Mouse (Mus musculus): ENCODE measurements around the gene Zfp697.

Zfp697 gene

DNA sequence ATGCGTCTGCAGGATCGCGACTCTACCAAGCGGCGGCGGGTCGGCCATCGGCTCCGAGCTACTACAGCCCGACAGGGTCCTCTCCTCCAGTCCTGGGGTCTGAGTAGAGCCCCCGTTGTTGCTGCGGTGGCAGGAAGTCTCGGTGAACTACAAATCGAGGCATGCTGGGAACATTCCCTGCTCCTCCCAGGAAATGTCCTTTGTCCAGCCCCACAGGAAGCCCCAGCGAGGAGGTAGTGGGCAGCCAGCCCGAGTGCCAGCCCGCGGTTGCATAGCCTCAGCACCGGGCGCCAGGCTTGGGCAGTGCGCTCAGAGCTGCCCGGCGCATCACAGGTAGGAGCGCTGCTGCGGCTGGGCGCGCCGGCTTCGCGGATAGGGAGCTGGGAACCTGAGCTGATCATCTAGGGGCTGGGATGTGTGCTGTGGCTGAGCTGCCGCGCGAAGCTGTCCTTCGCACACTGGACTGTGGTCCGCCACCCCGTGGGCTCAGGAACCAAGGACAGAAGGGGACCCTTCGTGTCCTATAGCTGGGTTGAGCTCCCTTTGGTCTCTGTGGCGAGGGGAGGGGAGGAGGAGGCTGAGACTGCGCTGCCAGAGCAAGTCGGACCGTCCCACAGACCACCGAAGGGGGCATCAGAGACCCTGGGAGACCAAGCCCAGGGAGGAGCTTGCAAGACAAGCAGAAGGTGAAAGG lies at the start of gene Zfp697:
Gene Zfp697 (plus strand): TSS at position 216 of the 694 bp plus-strand sequence.
- DNase-seq (ENCODE audit: low read depth, low spot score) = peak; percentile 65

DNA sequence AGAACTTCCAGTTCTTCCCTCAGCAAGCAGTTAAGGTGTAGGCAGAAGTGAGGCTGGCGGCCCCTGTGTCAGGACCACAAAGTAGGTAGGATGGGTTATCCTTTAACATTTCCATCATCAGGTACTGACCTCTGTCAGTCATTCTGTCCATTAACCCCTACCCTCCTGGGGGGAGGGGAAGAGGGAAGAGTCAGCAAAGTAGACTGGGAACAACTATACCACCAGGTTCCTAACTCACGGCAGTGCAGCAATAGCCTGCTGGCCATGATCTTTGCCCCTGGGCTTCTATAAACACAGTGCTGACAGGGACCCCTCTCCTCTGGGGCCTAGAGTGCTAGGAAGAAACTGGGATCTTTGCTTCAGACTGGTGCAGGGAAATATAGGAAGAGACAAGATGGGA lies 48.3 kb upstream of the Zfp697 start:
- no peak for DNase-seq (ENCODE audit: low read depth, low spot score)

DNA sequence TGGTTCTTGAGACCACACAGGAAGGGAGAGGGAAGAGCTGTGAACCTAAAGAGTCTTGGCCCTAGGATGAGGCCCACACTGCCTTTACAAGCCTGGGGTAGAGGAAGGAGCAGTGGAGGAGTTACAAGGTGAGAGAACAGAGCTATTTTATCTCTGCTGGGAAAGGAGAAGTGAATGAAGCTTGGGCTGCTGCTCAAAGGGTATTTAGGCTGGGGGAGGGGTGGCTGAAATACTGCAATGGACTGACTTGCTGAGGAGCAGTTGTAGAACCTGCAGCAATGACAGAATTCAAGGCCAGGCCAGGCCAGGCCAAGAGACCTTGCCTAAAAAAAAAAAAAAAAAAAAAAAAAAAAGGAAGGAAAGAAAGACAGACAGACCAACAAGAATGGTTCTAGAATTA lies 46.9 kb upstream of the Zfp697 start:
- DNase-seq (ENCODE audit: low read depth, low spot score) = no peak

DNA sequence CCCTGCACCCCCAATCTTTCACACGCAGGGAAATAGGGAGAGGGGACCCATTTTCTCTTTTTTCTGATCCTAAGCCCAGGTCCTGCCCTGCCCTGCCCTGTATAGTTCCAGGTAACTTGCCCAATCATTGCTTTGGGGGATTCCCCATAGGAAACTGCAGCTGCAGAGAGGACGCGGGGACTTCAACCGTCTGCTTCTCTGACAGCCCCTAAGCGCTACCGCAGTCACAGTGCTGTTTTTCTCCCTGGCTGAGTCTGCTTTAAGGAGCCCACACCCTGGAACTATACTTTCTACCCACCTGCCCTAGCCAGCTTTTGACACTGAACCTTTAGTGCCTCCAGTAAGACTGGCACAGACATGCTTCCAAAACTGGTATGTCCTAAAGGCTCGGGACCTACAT lies 46.4 kb upstream of the Zfp697 start:
- DNase-seq (ENCODE audit: low read depth, low spot score) = no peak

DNA sequence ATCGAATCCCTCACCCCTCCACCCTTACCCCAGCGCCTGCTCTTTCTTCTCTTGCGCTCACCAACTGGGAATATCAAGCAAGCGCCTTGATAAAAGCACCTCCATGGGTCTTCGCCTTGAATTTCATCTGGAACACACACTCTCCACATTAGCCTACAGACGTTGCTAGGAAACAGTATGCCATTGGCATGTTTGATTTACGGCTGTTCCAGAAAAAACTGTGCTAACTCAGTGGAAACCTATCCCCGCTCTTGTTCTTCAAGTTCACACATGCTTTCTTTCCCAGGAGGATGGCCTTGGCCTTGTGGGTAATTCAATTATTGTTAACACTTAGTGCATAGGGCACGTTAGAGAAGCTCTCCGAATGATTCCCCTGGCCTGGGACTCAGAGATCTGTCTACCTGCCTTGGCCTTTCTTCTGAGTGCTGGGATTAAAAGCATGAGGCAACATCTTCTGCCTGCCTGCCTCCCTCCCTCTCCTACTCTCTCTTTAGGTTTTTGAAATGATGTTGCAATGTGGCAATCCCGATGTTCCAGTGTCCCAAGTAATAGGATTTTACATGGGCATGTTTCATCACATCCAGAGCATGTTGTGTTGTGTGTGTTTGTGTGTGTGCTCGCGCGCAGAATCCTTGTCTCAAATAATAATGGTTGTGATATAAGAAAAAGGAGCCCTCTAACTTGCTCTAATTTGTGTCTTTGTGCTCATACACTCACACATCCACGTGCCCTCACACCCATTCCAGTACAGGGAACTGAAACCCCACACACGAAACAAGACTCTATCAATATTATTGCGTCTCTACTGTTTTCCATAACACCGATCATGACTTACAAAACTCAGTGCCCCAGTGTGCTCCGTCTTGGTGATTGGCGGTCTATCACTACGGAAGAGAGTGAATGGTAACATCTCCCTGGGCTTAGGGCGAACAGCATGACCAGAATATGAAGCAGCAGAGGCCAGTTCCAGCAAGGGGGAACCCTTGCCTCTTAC lies 45.3 kb upstream of the Zfp697 start:
- no peak for DNase-seq (ENCODE audit: low read depth, low spot score)

DNA sequence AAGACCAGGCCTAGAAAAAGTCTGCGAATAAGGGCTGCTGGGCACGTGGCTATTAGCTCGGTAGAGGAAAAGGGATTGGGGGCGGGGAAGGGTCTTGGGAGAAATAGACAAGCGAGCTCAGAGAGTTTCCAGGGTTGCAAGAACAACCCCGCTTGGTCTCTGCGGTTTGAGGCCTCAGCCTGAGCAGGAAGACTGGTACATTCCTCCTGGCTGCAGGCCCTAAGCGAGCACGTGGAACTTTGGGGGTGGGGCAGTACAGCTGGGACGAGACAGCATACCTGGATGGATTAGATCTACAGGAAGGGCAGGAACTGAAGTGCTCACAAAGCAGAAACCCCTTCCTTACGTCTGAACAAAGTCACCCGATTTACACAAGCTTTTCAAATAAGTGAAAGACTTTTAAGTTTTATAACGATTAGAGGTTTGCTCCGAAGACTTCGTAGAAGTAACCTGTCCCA lies 43.6 kb upstream of the Zfp697 start:
- peak; percentile 71 for DNase-seq (ENCODE audit: low read depth, low spot score)

DNA sequence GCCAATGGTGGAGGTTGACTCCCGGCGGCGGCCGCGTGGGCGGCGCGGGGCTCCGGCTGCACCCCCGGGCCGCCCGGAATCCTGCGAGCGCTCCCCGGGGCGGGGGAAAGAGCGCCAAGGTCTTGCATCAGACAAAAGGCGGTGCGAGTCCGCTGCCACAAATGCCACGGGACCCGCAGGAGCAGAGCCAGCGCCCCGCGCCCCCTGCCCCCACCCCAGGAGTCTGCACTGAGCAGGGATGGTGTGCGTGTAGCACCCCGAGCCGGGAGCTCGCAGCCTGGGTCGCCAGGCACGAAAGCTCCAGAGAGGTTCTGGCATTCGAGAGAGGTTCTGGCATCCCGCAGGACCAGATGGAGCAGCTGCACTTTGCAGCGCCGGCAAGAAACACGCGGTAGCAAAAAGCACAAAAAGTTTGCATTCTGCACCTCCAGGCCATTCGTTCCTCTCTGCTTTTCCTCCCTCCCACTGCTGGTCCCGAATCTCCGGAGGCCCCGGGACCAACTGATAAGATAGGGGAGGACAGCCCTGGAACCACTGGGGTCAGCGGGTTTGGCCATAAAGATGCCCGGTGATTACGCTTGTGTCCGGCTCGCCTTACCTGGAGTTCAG lies 43.1 kb upstream of the Zfp697 start:
- DNase-seq (ENCODE audit: low read depth, low spot score) = peak; percentile 14

DNA sequence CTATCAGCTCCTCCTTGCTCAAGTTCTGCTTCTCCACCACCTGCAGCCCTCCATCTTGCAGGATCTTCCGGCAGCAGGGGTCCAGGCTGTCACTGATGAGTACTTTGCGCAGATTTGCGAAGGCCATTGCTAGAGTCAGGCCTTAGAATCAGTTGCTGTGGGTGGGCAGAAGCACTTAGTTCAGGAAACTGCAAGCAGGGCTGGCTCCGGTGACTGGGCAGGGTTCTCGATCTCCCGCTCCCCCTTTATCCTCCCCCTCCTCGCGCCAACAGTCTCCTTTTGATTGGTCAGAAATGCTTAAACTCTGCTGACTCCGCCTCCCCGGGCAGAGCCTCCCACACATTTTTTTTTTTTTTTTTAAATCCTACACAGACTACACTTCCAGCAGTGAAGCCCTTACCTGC lies 42.6 kb upstream of the Zfp697 start, which contains the start of gene Phgdh:
Gene Phgdh (minus strand): TSS at position 285 of the 404 bp plus-strand sequence.
- peak; percentile 91 for DNase-seq (ENCODE audit: low read depth, low spot score)

DNA sequence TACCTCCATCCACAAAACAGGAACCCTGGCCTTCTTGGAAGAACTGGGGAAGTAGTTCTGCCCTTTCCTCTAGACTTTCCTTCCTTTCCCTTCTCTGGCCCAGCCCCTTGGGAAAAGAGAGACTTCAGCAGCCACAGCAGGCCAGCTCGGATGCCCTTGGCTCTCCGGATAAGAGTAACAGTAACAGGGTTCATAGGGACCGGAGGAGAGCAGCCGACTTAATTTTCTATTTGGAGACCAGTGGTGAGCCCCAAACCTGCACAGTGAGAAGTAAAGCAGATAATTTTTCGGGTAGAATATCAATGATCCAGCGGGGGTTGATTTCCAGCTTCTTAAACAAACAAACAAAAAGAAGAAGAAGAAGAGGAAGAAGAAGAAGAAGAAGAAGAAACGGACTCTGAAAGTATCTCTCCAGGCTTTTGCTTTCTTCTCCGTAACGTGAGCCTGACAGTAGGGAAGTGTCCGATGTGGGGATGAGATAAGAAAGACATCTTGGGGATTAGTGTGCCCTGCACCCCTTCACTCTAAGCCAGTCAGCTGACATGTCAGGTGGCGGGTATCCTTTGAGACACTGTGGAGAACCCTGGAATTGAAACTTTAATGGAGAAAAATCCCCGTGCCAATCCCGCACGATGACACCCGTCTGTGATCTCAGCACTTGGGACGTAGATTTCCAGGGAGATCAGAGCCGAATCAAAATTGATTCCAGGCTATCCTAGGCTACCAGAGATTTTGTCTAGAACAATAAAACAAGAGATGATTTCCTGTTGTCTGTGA lies 41.3 kb upstream of the Zfp697 start:
- DNase-seq (ENCODE audit: low read depth, low spot score) = no peak

DNA sequence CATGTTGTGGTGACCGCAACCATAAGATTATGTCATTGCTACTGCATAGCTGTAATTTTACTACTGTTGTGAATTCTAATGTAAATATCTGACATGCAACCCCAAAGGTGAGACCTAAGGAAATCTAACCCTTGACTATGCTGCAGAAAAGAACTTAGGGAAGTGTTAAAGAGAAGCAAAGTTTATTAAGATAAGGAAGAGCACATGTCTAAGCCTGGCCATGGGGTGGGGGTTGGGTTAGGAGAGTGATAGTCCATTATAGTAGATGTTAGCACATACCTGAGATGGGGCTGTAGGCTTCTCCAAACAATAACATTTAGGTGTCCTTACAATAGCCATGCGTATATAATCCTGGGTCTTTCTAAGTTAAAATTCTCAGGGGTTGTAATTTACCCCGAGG lies 39.0 kb upstream of the Zfp697 start:
- DNase-seq (ENCODE audit: low read depth, low spot score) = no peak

DNA sequence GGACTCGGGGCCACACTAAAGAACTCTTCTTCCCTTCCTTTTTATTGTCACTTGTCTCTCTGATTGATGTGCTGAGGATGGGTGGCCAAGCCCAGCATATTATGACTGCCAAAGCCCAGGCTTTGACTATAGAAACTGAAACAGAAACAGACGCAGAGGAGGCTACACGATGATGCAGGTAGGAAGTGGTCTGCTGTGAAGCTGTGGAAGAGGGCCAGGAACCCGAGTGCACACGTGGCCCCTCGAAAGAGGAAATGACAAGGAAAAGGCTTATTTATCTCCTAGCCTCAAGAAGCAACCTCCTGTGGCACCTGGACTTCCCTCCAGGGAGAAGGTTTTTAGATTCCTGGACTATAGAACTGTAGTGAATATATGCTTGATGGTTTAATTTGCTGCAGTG lies 34.2 kb upstream of the Zfp697 start:
- no peak for DNase-seq (ENCODE audit: low read depth, low spot score)

DNA sequence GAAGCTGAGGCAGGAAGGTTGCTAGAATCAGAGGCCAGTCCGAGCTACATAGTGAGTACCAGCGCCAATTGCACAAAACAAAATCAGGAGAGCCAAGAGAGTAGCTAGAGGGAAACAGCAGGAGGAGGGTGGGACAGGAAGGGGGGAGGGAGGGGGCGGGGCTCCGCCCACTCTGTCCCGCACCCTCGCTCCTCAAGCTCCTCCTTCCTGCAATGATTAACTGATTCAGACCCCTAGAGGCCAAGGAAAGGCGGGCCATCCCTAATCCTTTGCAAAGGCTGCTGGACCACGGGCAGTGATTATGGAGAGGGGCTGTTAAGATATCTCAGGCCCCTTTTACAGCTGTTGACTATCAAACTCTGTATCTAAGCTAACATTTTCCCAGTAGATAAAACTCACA lies 33.6 kb upstream of the Zfp697 start:
- peak; percentile 84 for DNase-seq (ENCODE audit: low read depth, low spot score)

DNA sequence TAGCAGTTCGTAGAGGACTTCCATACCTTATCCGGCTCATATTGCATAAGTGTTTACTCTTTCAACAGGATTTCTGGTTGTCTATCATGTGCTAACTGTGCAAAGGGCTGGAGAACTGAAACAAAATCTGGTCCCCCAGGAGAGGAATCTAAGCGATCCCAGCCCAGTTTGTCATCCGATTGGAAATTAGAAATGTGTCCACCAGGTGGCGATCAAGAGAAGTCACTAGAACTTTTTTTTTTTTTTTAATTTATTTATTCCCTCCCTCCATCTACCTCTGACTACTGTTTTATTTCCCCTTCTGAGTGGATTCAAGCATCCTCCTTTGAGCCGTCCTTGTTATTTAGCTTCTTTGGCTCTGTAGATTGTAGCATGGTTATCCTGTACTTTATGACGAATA lies 28.4 kb upstream of the Zfp697 start:
- peak; percentile 52 for DNase-seq (ENCODE audit: low read depth, low spot score)

DNA sequence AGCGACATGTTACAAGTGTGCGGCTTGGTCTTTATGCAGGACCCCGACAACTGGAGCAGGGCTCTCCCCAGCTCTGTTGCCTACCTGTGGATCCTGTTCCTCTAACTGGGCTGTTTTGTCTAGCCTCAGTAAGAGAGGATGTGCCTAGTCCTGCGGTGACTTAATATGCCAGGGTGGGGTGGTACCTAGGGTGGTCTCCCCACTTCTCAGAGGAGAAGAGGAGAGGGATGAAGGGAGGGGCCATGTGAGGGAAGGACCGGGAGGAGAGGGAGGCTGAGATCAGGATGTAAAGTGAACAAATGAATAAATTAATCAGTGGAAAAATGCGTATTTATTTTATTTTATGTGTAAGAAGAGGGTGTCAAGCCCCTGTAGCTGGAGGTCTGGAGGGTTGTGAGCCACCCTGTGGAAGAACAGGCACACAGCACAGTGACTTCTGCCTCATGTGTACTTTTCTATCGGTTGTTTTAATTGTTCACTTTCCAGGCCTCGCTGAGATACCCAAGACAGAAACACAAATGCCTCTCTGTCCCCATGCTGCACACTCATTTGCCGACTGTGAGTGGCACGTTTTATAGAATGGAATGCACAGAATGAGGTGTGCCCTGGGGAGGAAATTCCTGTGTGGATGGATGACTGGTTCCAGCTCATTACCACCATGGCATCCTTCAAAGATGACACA lies 26.8 kb upstream of the Zfp697 start:
- no peak for DNase-seq (ENCODE audit: low read depth, low spot score)

DNA sequence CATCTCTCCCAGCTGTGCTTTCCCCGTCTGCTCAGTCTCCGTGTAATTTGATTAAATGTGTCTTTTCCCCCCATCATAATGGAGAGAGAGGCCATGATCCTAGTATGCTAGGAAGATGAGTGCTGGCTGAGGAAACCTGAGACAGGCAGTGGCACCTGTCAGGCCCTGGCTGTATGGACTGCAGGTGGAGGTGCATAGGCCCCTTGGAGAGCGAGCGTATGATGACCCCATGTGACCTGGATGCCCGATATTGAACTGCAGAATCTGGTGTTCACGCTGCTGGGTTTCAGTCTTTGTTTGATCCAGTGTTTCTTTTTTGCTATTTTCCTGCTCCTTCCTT lies 26.3 kb upstream of the Zfp697 start:
- no peak for DNase-seq (ENCODE audit: low read depth, low spot score)

DNA sequence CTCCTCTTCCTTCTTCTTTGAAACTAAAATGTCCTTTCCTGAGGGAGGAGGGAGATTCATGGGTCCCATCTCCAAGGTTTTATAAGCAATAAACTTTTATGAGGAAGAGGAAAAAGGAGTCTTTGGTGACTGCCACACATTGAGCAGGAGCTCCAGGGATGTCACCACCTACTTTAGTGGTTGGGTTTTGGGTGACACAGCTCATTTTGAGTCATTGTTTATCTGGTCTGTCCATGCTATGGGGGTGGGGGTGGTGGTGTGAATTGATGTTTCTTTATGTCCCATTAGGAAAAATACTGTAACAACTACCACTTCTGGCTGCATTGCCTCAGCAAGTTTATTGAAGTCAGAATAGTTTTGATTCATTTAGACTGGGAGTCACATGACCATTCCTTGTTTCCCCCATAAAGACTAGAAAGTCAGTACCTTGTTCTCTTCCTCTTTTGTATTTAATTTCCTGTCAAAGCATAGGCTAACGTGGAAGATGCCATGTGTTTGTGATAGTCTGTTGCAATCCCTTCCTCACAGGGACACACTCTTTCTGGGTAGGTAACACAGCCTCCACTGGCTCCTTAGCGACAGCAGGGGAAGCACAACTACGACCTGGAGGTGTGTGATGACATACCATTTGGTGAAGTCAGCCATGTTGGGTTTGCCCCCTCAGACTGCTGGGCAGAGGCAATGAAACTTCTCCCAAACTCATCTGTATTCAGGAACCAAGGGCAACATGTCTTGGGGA lies 25.5 kb upstream of the Zfp697 start:
- no peak for DNase-seq (ENCODE audit: low read depth, low spot score)

DNA sequence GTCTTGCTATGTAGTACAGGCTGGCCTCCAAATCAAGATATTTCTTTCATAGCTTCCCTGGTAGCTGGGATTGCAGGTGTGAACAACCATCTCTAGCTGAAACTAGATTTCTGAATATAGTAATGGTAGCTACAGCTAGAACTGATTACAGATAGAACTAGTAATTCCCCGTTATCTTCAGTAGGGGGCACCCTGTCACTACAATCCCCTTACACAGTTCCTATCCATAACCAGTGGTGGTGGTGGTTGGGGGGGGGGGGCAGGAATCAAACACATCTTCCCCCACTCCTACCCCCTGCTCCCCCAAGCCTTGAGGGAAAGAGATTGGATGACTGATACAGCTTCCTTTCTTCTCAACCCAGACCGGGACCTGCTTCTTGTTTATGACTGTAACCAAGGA lies 19.5 kb upstream of the Zfp697 start:
- DNase-seq (ENCODE audit: low read depth, low spot score) = no peak

DNA sequence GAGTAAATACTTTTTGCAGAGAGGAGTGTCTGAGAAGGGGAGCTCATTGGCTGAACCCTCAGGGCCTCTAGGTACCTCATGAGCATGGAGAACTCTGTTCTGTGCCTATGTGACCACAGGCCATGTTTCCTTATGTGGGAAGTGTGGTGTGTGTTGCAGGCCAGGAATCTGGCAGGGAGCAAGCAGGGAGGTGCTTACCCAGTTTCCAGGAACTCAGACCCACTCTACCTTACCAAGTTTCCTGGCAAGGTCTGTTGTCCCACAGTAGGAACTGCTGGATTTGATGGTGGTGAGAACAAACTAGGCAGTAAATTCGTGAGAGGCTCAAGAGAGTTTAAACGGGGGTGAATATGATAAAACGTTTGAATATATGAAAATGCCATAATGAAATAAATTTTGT lies 16.2 kb upstream of the Zfp697 start:
- DNase-seq (ENCODE audit: low read depth, low spot score) = no peak

DNA sequence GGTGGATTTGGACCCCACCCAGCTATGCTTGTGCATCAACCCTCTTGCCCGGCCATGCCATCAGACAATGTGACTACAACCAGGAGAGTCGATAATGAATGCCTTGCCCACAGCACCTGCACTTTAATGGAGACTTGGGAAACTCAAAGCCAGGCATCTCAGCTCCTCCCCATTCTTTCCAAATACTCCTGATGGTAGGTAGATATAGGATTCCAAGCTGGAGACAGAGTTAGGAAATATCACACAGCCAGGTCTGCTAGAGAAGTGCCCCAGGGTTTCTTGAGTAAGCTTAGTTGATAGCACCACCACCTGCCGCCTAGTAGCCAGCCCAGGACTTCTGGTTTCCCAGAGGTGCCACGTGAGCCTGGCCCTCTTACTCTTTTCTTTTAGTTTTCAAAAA lies 15.4 kb upstream of the Zfp697 start:
- DNase-seq (ENCODE audit: low read depth, low spot score) = no peak

DNA sequence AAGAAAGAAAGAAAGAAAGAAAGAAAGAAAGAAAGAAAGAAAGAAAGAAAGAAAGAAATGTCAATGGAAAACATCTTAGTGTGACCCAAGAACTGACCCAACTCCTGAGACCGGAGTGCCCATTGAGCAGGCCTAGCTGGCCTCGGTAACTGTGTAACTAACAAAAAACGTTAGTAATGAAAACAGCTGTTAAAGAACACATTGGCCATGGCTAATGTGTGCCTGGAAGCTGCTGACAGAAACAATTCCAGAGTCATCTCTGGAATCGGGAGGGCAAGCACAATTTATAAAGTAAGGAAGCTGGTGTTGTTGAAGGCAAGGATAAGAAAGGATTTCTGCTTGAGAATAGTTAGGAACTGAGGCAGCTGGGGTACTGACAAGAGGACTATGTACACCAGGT lies 14.0 kb upstream of the Zfp697 start:
- no peak for DNase-seq (ENCODE audit: low read depth, low spot score)
